Mouse (Mus musculus): ENCODE data around the gene Pik3cg.

DNA sequence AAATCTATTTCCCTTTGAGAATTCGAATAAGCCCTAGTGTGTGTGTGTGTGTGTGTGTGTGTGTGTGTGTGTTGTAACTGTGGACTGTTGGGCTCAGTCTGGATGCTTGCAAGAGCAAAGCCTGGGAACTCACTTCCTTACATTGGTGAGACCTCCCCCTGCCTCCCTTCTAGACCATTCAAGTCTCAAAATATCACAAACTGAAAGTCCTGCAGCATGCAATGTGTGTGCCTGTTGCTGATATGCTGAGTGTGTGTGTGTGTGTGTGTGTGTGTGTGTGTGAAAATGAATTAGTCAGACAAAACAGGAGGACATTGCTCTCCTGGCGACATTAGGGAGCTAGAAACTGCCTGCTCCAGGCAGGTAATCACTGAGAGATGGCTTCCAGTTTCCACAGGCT, 492 bp upstream of the Pik3cg start:
- TF ChIP-seq CTCF (IDR thresholded peaks at IDR 0.05; ENCODE audit: low read depth): no peak
- no peak for TF ChIP-seq EP300 (IDR thresholded peaks at IDR 0.05; ENCODE audit: low read depth)
